Mouse (Mus musculus) forebrain, embryonic 13.5 days (tissue): ENCODE data around the gene 4930442H23Rik. TPM values are rescaled to one million over a fixed set of nuclear protein-coding genes. Genes with fewer than 3 reads are reported as not detected.

Source experiments
- ATAC-seq: fragments of 200-750 bp; cut with Nextera tagmentation; 2 replicates; pipeline ENCODE4 v1.8.0; 2017
- H3K27ac ChIP-seq: fragments of 300-500 bp; sonication (generic); 2 replicates; pipeline ENCODE4 v1.5.1; 2015; ENCODE audit warnings: inconsistent platforms, mild to moderate bottlenecking, moderate library complexity
- H3K27me3 ChIP-seq: fragments of 300-500 bp; sonication (generic); 2 replicates; pipeline ENCODE4 v1.6.1; 2015; ENCODE audit warnings: mild to moderate bottlenecking, inconsistent platforms
- H3K36me3 ChIP-seq: fragments of 300-500 bp; sonication (generic); 2 replicates; pipeline ENCODE4 v1.6.1; 2015; ENCODE audit warnings: mild to moderate bottlenecking, inconsistent platforms; ENCODE audit not compliant: poor library complexity, severe bottlenecking
- H3K4me1 ChIP-seq: fragments of 300-500 bp; sonication (generic); 2 replicates; pipeline ENCODE4 v1.6.1; 2015; ENCODE audit warnings: inconsistent platforms
- H3K4me2 ChIP-seq: fragments of 300-500 bp; sonication (generic); 2 replicates; pipeline ENCODE4 v1.6.1; 2015; ENCODE audit warnings: inconsistent platforms, mild to moderate bottlenecking, moderate library complexity
- H3K4me3 ChIP-seq: fragments of 300-500 bp; sonication (generic); 2 replicates; pipeline ENCODE4 v1.5.1; 2015; ENCODE audit warnings: mild to moderate bottlenecking, inconsistent platforms
- H3K9ac ChIP-seq: fragments of 300-500 bp; sonication (generic); 2 replicates; pipeline ENCODE4 v1.6.1; 2015; ENCODE audit warnings: mild to moderate bottlenecking, inconsistent platforms
- H3K9me3 ChIP-seq: fragments of 300-500 bp; sonication (generic); replicated peaks from 2 replicates; pipeline ENCODE4 v1.6.1; 2016; ENCODE audit warnings: inconsistent platforms
- WGBS: fragments of 180-500 bp; shearing (Covaris S2); methylation state at CpG from one replicate; pipeline ENCODE4 v1.1.7; 2015; 5-methylcytosine and 5-hydroxymethylcytosine counted together
- polyA plus RNA-seq: library from polyadenylated mRNA; unstranded; fragments of >200 nt; fragmentation: Nextera tagmentation; extraction: Ambion mirVana; gene quantifications from 2 replicates; pipeline ENCODE4 v1.2.1, GENCODE M21; 2015

The 4930442H23Rik gene
- polyA plus RNA-seq, 1 experiment from 2014 or later, result not detected

GRCm38 (mm10) chr10:81139529-81139846 lies 44.2 kb downstream of the 4930442H23Rik start:
- Histone ChIP-seq H3K27me3 (peaks cover 15% of the 10 kb centered on the region), H3K4me1 (peaks cover 57% of the 10 kb centered on the region), H3K9me3 (no peaks in the 10 kb centered on the region), H3K36me3 (peaks cover 12% of the 10 kb centered on the region), H3K4me3 (peak overlapping the region; percentile 85), H3K4me2 (peak overlapping the region; percentile 91), H3K27ac (no peak overlapping the region), H3K9ac (peak overlapping the region; percentile 93; the same call in 1 of the 2 replicates)
- 78% methylated on average over 4 of the region's 4 CpGs for WGBS
- ATAC-seq, result no peak

DNA sequence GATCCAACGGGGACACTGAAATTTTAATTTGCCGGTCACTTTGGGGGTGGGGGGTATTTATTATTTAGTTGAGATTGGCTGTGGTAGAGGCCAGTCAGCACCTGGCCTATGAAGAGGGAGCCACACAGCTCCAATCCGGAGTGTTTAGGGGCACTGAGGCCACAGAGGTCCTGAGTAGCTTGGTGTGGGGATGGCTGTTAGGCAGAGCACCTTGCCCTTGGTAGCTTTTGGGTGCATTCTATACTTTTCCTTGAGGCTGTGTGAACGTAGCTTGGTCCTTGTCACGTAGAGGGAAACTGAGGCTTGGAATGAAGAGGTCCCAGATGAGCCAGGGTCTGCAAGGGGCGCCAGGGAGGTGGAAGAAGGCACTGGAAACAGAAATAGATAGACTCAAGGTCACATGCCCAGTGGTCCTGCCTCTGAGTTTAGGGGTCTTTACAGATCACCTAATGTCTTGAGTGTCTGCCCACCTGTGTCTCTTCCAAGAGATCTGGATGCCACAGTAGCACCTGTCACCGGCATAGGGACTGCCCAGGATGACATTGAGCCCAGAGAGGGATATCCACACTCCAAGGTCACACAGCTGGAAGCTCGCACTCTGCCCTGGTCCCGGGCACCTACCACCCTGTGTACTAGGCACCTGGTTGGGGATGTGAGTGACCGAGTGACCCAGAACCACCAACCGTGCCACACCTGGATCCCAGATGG lies 44.7 kb downstream of the 4930442H23Rik start:
- H3K4me1 ChIP-seq, result peaks cover 57% of the 10 kb centered on the region
- H3K27me3 ChIP-seq, result peaks cover 21% of the 10 kb centered on the region
- no peak for ATAC-seq
- peaks cover 7% of the 10 kb centered on the region for H3K36me3 ChIP-seq
- H3K9ac ChIP-seq, result peak overlapping the region; percentile 93
- peak overlapping the region; percentile 91; the same call in 1 of the 2 replicates for H3K27ac ChIP-seq
- H3K4me2 ChIP-seq, result peak overlapping the region; percentile 91
- H3K9me3 ChIP-seq, result no peaks in the 10 kb centered on the region
- H3K4me3 ChIP-seq, result peak overlapping the region; percentile 85
- 62% methylated on average over 11 of the region's 11 CpGs for WGBS

DNA sequence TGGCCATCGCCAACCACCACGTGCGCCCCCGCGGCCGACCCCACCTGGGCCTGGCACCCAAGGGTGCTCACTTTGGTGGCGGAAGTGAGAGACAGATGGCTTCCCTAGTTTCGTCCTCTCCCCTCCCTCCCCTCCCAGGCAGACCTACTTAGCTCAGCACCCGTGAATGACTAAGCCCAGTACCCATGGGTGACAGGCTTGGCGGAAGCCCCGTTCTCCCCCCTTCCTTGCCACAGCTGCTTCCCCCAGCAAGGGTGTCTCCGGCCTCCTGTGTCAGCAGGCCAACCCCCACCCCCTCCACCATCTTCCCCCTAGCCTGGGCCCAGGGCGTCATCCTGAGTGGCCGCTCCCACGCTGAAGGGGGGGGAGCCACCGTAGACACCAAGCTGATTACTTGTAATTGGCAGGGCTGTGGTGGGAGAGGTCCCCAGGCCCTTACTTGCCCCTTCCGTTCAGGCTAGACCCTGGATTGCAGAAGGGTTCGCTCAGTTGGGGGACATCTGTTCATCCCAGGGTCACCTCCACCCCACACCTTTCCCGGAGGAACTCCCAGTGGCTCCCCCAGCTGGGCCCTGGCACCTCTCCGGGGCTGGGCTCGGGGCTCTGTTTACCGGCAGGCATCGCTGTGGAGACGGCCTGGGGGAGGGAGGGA lies 45.4 kb downstream of the 4930442H23Rik start:
- no peaks in the 10 kb centered on the region for H3K9me3 ChIP-seq
- peak overlapping the region; percentile 91 for H3K4me2 ChIP-seq
- H3K27ac ChIP-seq, result peak overlapping the region; percentile 91
- peak overlapping the region; percentile 93 for H3K9ac ChIP-seq
- peaks cover 27% of the 10 kb centered on the region for H3K27me3 ChIP-seq
- WGBS, result 1% methylated on average over 20 of the region's 24 CpGs
- peaks cover 57% of the 10 kb centered on the region for H3K4me1 ChIP-seq
- no peaks in the 10 kb centered on the region for H3K36me3 ChIP-seq
- H3K4me3 ChIP-seq, result peak overlapping the region; percentile 85
- ATAC-seq, result no peak; the same call in 1 of the 2 replicates

DNA sequence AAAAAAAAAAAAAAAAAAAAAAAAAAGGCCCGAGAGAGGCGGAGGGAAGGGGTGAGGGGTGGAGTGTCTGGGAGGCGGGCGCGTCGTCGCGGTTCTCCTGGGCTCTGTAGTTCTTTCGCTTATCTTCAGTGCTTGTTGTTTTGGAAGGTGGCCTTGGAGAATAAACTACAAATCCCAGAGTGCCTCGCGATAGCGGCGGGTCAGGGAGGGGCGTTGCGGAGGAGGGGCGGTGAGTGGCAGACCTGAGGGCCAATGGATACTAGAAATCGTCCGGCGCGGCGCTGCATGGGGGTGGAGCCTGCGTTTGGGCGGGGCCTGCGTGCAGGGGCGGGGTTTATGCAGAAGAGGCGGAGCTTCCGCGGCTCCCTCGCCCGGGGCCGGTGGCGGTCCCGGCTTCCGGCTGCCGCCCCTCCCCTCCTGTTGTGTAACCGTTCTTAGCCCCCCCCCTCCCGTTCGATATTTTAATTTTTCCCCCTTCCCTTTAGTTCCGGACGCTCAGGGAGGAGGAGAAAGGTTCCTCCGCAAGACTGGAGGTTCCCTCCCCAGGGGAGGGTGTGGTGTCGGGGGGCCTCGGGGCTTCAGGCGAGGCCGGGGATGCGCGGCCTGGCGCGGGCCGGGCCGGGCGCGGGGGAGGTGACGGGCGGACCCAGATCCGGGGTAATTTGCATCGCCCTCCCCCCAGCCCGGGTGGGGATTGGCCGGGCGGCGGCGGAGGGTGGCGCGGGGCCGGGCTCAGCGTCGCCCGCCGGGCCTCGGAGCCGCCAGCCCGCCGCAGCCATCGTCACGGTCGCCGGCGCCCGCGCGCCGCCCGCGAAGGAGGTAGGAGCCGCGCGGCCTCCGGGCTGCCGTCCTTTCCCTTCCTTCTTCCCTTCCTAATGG lies 46.2 kb downstream of the 4930442H23Rik start:
- ATAC-seq, result peak; percentile 94
- no peaks in the 10 kb centered on the region for H3K9me3 ChIP-seq
- H3K36me3 ChIP-seq, result no peaks in the 10 kb centered on the region
- H3K4me3 ChIP-seq, result peak overlapping the region; percentile 85
- peaks cover 54% of the 10 kb centered on the region for H3K4me1 ChIP-seq
- peaks cover 34% of the 10 kb centered on the region for H3K27me3 ChIP-seq
- WGBS, result under 1% methylated on average over 69 of the region's 89 CpGs
- peak overlapping the region; percentile 91 for H3K27ac ChIP-seq
- H3K9ac ChIP-seq, result peak overlapping the region; percentile 93
- peak overlapping the region; percentile 91 for H3K4me2 ChIP-seq

DNA sequence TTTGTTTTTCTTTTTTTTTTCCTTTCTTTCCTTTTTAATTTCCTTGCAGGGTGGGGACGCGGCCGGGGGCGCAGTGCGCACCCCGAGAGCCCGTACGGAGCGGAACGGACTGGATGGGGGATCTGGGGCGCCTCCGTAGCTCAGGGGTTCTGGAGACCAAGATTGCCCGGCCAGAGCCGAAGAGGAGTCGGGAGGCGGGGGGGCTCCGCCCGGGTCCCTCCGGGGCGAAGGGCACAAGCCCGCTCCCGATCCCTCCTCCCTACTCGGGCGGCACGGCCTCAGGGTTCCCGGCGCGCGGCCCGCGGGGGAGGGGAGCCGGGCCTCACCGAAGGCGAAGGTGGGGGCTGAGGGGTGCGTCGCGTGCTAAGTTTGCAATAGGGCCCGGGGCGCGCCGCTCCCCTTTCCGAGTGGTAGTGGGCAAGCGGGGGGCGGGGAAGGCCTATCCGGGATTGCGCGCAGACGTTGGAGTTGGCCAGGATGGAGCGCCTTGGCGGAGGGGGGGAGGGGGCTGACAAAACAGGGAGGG lies 46.9 kb downstream of the 4930442H23Rik start:
- Histone ChIP-seq H3K9ac (peak overlapping the region; percentile 91), H3K4me3 (peak overlapping the region; percentile 85), H3K4me2 (peak overlapping the region; percentile 97), H3K4me1 (peaks cover 49% of the 10 kb centered on the region), H3K36me3 (no peaks in the 10 kb centered on the region), H3K27ac (peak overlapping the region; percentile 97), H3K9me3 (no peaks in the 10 kb centered on the region), H3K27me3 (peaks cover 40% of the 10 kb centered on the region)
- ATAC-seq, result peak; percentile 46
- under 1% methylated on average over 49 of the region's 50 CpGs for WGBS

GRCm38 (mm10) chr10:81135831-81136705 lies 47.6 kb downstream of the 4930442H23Rik start:
- ATAC-seq, result peak; percentile 33
- Histone ChIP-seq H3K4me1 (peaks cover 42% of the 10 kb centered on the region), H3K9me3 (no peaks in the 10 kb centered on the region), H3K4me2 (peak overlapping the region; percentile 97), H3K9ac (peak overlapping the region; percentile 91), H3K27ac (peak overlapping the region; percentile 97), H3K36me3 (no peaks in the 10 kb centered on the region), H3K27me3 (peaks cover 44% of the 10 kb centered on the region), H3K4me3 (peak overlapping the region; percentile 85)
- WGBS, result 1% methylated on average over 55 of the region's 86 CpGs

- H3K9ac ChIP-seq, result peak within 1 kb of the TSS; percentile 91
- H3K27ac ChIP-seq, result peak within 1 kb of the TSS; percentile 97; the same call in 1 of the 2 replicates
- H3K36me3 ChIP-seq, result no peaks in the 10 kb centered on the region
- whole genome bisulfite sequencing, result 2% methylated on average over 41 of the region's 41 CpGs
- no peak for ATAC-seq
- peak within 1 kb of the TSS; percentile 85 for H3K4me3 ChIP-seq
- H3K4me1 ChIP-seq, result peaks cover 32% of the 10 kb centered on the region
- peak within 1 kb of the TSS; percentile 97 for H3K4me2 ChIP-seq
- H3K27me3 ChIP-seq, result peaks cover 53% of the 10 kb centered on the region
- H3K9me3 ChIP-seq, result no peaks in the 10 kb centered on the region
Measured at GRCm38 (mm10) chr10:81134966-81135681, 48.5 kb downstream of the 4930442H23Rik start, which contains the start of gene Zbtb7a. Gene Zbtb7a (plus strand): TSS chr10:81135220.

GRCm38 (mm10) chr10:81134181-81134587 lies 49.5 kb downstream of the 4930442H23Rik start:
- no peak overlapping the region for H3K9ac ChIP-seq
- no peaks in the 10 kb centered on the region for H3K9me3 ChIP-seq
- no peak overlapping the region for H3K27ac ChIP-seq
- H3K27me3 ChIP-seq, result peaks cover 63% of the 10 kb centered on the region
- H3K4me2 ChIP-seq, result no peak overlapping the region
- no peak overlapping the region for H3K4me3 ChIP-seq
- no peak for ATAC-seq
- peaks cover 30% of the 10 kb centered on the region for H3K4me1 ChIP-seq
- 3% methylated on average over 16 of the region's 16 CpGs for WGBS
- H3K36me3 ChIP-seq, result no peaks in the 10 kb centered on the region
